Mouse (Mus musculus) small intestine, adult 2 months (tissue): ENCODE results near the gene Trim47.

Experiments used
- CTCF ChIP-seq: fragments of 200-500 bp; IDR thresholded peaks from 2 replicates; pipeline ENCODE4 v1.5.1; 2012; ENCODE audit warnings: low read depth, mild to moderate bottlenecking, control low read depth, inconsistent platforms, low read length, moderate library complexity, mixed read lengths; ENCODE audit not compliant: insufficient replicate concordance, insufficient read length; ENCODE audit errors: extremely low read depth
- POLR2A ChIP-seq: fragments of 200-500 bp; IDR thresholded peaks from 2 replicates; pipeline ENCODE4 v1.6.1; 2012; ENCODE audit warnings: low read depth, mild to moderate bottlenecking, control low read depth, inconsistent platforms, low read length, moderate library complexity

GRCm38 (mm10) chr11:116117819-116118218 lies 9.2 kb downstream of the Trim47 start:
- TF ChIP-seq CTCF = peak; percentile 25; the same call in 1 of the 2 replicates
- TF ChIP-seq POLR2A = no peak
